In the genomic region with DNA sequence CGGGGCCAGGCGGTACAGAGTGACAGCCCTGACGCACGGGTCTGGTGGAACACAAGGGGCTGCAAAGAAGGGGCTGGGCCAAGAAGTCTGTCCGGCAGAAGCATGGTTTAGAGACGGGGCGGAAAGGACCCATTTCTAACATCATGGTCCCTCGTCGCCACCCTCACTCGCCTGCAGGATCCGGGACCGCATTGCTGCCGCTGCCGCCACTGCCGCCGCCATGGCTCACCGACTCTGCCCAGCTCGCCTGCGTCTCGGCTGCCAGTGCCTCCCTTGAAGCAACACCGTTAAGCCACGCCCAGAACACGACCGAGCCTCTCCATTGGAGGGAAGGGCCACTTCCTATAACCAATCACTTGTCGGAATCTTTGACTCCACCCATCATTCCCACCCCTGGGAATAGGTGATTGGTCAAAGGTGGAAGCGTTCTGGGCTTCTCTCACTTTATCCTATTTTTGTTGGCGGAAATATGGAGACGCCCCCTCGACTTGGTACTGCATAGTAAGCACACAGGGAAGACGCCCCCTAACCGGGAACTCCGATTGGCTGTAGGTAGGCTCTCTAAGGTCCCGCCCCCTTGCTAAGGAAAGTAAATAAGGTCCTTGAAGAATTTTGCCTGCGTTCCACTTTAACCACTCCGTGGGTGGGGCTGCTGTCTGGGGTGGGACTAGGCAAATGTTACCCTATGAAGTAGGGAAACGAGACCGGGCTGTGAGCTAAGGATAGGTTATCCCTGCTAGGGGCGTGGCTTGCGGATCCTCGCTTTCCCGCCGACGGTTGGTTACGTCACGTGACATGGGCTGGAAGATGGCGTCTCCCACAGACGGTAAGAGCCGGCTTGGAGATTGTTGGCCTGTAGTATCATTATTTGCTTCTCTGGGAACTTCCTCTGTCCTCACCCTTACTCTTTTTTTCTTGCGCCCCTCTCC, we compare ENCODE assay signal across 2 mouse cellular contexts.
TF ChIP-seq lines count a peak whose summit lies in the region.

Aldh6a1 (minus strand) TSS at position 287 of the 929 bp plus-strand sequence.
Lin52 (plus strand) TSS at position 705 of the 929 bp plus-strand sequence.

TF ChIP-seq in C2C12, 6 proteins besides CTCF, POLR2A, EP300 and RAD21 (continued from another document):
- no peak for TF ChIP-seq MYOG (IDR thresholded peaks at IDR 0.05; ENCODE audit: control insufficient read depth, extremely low read depth, insufficient read length)

TF ChIP-seq in myocyte, 11 proteins besides CTCF, POLR2A, EP300 and RAD21 (continued from another document):
- TF ChIP-seq TCF3 (IDR thresholded peaks at IDR 0.05; ENCODE audit: insufficient read length, low read depth), result no peak
- TF ChIP-seq MYOG (IDR thresholded peaks at IDR 0.05; ENCODE audit: control insufficient read depth in 1 of 3, insufficient read depth in 1 of 3, insufficient read length in 2 of 3, low read depth in 2 of 3), result no peak
- TF ChIP-seq SRF (IDR thresholded peaks at IDR 0.05; ENCODE audit: control insufficient read depth, insufficient read length, low read depth), result peak; percentile 33
- TF ChIP-seq MAX (IDR thresholded peaks at IDR 0.05; ENCODE audit: low read depth), result no peak
- peak; percentile 78 for TF ChIP-seq E2F4 (IDR thresholded peaks at IDR 0.05; ENCODE audit: insufficient read depth)
- peak; percentile 92 for TF ChIP-seq USF1 (IDR thresholded peaks at IDR 0.05; ENCODE audit: low read depth)
- TF ChIP-seq REST (IDR thresholded peaks at IDR 0.05; ENCODE audit: insufficient read depth, insufficient read length), result no peak
- TF ChIP-seq MYOD1 (IDR thresholded peaks at IDR 0.05; ENCODE audit: control insufficient read depth in 1 of 3, insufficient read length in 2 of 3, low read depth in 2 of 3), result peak in 1 of 3 experiments; percentile 28
- no peak for TF ChIP-seq TCF12 (IDR thresholded peaks at IDR 0.05; ENCODE audit: insufficient read depth, poor library complexity, severe bottlenecking)
